Mouse (Mus musculus): Measurements from ENCODE around the gene Prdx6.
"Not testable (repeated sequence)": the region's sequence is repeated elsewhere in the genome, so short reads cannot be mapped to it uniquely, and the experiment has no call there.

Gene Prdx6

GRCm38 (mm10) chr1:161250031-161250603, 902 bp downstream of the Prdx6 start:
- DNase-seq (ENCODE audit: low spot score) = peak; percentile 35

- no peak for DNase-seq (ENCODE audit: low spot score)
Measured at GRCm38 (mm10) chr1:161249442-161249841, 1.6 kb downstream of the Prdx6 start.

DNA sequence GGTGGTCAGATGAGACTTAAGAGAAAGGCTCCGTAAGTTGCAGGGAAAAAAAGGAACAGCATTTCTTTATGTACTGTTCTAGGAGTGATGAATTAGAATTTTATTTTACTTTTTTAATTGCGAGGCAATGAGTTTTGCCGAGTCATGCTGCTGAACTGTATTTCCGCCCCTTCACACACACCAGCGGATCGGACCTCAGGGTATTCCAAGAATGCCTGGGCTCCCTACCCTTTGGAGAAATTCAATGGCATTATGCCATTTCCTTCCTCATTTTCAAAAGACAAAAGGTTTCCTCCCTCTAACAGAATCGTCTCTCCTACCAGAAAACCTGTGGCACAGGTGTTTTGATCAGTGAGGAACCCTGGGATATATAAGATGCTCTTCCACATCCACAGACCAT, 2.3 kb downstream of the Prdx6 start:
- DNase-seq (ENCODE audit: low spot score) = no peak

DNA sequence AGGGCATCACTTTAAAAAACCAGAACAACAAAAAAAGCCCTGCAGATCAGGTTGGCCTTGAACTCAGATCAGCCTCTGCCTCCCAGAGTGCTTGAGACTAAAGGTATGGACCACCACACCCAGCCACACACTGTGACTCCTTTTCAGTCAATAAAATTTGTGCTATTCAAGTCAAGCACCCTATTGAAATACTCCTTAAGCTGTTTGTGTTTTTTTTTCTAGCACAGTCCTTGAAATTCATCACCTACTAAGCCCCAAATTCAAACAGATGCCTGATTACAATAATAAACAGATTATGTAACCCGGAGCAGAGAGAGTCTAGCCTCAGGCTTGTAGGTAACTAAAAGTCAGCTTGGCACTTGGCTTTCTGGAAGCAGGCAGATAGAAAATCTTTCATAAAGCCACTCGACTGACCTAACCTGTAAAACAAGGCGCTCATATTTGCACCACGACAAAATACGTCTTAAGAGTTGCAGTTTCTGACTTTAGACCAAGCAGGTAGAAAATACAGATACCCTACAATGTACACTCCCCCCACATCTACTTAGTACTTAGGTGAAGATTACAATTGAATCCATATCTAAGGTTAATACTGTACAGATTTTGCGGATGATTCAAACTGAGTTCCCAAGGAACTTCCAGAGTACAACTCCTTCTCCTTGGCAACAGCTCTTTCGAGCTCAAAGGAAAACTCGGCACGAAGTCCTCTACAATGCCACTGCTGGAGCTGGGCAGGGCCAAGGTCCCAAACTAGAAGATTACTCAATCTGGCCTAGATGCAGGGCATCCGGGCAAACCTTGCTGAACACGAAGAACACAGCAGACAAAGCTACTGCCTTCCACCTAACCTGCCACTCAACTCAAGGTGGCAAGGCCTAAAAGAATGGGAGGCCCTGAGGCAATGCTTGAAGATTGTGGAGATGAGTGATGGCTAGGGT, 3.1 kb downstream of the Prdx6 start:
- DNase-seq (ENCODE audit: low spot score) = peak; percentile 17

- no peak for DNase-seq (ENCODE audit: low spot score)
Measured at GRCm38 (mm10) chr1:161247176-161247575, 3.8 kb downstream of the Prdx6 start.

DNA sequence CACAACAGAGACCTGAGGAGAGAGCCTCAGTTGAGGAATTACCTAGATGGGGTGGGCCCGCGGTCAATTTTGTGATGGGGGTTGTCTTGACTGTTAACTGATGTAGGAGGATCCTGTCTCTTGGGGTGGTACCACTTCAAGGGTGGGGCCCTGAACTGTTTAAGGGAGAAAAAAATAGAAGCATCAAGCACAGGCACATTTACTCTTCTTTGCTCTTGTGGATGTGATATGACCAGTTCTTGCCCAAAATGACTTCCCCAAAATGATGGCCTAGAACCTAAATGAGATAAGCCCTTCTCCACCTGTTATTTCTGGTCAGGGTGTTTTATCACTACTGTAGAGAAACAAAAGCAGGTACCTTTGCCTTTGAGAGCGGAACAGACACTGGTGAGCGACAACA, 13.3 kb downstream of the Prdx6 start:
- DNase-seq (ENCODE audit: low spot score) = no peak

- no peak for DNase-seq (ENCODE audit: low spot score)
Measured at GRCm38 (mm10) chr1:161237339-161237738, 13.7 kb downstream of the Prdx6 start.

- no peak for DNase-seq (ENCODE audit: low spot score)
Measured at GRCm38 (mm10) chr1:161233226-161233839, 17.7 kb downstream of the Prdx6 start.

DNA sequence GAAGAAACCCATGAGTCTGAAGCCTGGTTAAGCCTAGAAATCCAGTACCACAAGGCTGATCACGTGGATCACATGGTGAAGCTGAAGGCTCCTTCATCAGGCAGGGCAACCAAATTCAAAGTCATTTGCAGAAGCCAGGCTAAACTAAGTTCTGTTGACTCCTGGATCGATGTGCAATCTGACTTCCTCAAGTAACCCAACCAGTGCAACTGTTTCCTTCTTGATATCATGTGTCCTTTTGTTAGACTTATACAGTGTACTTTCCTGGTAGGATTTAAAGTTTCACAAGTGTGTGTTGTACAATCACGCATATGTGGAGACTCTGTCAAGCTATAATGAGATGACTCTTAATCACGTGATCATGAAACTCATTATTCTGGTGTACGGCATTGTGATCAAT, 18.8 kb downstream of the Prdx6 start:
- DNase-seq (ENCODE audit: low spot score) = no peak

- no peak for DNase-seq (ENCODE audit: low spot score)
Measured at GRCm38 (mm10) chr1:161224837-161225236, 26.2 kb downstream of the Prdx6 start.

GRCm38 (mm10) chr1:161219816-161220215, 31.2 kb downstream of the Prdx6 start:
- DNase-seq (ENCODE audit: low spot score) = no peak

- no peak for DNase-seq (ENCODE audit: low spot score)
Measured at GRCm38 (mm10) chr1:161214465-161214864, 36.6 kb downstream of the Prdx6 start.

- no peak for DNase-seq (ENCODE audit: low spot score)
Measured at GRCm38 (mm10) chr1:161199856-161200255, 51.2 kb downstream of the Prdx6 start.

DNA sequence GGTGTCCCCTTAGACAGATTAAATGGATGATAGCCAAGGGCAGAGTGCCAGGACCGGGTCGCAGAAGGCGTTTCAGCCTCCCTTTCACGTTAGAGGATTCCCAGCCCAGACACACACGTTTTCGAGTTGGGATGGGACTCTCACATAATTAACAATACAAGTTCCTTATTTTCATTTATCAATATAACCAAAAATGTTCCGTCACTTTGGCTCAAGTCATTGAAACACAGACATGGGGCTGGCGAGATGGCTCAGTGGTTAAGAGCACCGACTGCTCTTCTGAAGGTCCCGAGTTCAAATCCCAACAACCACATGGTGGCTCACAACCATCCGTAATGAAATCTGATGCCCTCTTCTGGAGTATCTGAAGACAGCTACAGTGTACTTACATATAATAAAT, 54.7 kb downstream of the Prdx6 start:
- not testable (repeated sequence) for DNase-seq (ENCODE audit: low spot score)

DNA sequence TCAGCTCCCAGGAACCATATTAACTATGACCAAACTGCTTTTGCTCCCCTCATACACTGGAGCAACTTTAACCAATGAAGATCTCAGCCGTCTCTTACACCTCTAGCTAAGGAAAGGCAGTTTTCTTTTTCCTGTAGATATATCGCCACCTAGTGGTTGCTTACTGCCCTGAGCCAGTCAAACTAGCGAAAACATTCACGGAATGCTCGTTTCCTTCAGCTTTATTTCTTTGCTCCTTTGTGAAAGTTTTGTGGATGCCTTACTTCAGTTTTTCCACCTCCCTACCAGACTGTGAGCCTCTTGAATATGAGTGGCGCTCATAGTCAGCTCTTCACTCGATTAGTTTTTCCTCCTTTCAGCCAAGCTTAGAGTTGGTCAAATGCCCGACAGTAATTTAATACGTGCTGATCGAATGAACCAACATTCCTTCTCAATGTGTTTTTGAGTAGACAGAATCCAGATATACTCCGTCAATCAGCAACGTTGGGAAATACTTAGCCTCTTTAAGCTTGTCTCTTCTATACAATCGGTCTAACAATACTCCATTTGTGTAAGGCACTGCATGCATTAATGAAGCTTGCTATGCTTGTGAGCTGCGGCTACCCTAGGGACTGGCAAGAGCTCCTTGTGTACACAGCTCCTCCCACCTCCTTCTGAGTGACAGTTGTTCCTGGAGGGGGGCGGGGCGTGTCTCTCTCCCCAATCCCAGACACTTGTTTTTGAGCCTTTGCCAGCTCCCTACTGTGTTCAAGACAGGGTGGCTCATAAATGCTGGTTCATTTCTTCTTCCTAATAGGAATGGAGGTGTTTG, 55.3 kb downstream of the Prdx6 start:
- DNase-seq (ENCODE audit: low spot score) = peak; percentile 65

DNA sequence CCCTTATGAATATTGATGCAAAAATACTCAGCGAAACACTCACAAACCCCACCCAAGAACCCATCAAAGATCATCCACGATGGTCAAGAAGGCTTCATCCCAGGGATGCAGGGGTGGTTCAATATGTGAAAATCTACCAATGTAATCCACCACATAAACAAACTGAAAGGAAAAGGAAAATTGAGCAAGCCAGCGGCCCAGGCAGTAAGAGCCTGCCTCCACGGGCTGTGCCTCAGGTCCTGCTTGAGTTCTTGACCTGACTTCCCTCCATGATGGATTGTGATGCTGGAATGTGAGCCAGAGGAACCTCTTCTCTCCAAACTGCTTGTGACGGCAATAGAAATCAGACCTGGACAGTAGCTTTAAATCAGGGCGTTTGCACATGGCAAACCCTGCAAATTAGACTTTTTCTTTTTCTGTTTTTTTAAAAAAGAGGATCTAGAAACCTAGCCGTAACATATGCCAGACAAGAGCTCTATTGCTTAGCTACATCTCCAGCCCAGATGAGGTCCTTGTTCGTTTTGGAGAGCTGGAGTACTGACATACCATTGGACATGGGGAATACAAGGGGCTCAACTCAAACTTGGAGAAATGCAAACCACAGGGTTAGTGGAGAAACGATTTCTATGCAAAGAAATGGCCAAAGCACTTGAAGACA, 60.6 kb downstream of the Prdx6 start:
- no peak for DNase-seq (ENCODE audit: low spot score)
